Mouse (Mus musculus): ENCODE measurements around the gene Gna13. TPM values are rescaled to one million over a fixed set of nuclear protein-coding genes. Genes with fewer than 3 reads are reported as not detected.

The Gna13 gene
- total RNA-seq, 2 experiments from 2014 or later: 38.5 to 40.6 TPM

GRCm38 (mm10) chr11:109366802-109367579 lies 4.4 kb downstream of the Gna13 start:
- no peak for ATAC-seq (replicated peaks; ENCODE audit: poor library complexity, severe bottlenecking)

- peak; percentile 86 for ATAC-seq (replicated peaks; ENCODE audit: poor library complexity, severe bottlenecking)
These were observed 6.5 kb downstream of the Gna13 start for GRCm38 (mm10) chr11:109369026-109369637.

GRCm38 (mm10) chr11:109375412-109375811 lies 12.8 kb downstream of the Gna13 start:
- peak; percentile 69 for ATAC-seq (replicated peaks; ENCODE audit: poor library complexity, severe bottlenecking)

- no peak for ATAC-seq (replicated peaks; ENCODE audit: poor library complexity, severe bottlenecking)
These were observed 14.0 kb downstream of the Gna13 start for GRCm38 (mm10) chr11:109376484-109377143.

GRCm38 (mm10) chr11:109377477-109377876 lies 14.8 kb downstream of the Gna13 start:
- ATAC-seq (replicated peaks; ENCODE audit: poor library complexity, severe bottlenecking): no peak

- no peak for ATAC-seq (replicated peaks; ENCODE audit: poor library complexity, severe bottlenecking)
These were observed 15.4 kb downstream of the Gna13 start for GRCm38 (mm10) chr11:109378051-109378450.

- ATAC-seq (replicated peaks; ENCODE audit: poor library complexity, severe bottlenecking): peak; percentile 91
These were observed 18.0 kb downstream of the Gna13 start for GRCm38 (mm10) chr11:109380662-109381061.

GRCm38 (mm10) chr11:109385296-109385695 lies 22.7 kb downstream of the Gna13 start:
- ATAC-seq (replicated peaks; ENCODE audit: poor library complexity, severe bottlenecking): no peak

- no peak for ATAC-seq (replicated peaks; ENCODE audit: poor library complexity, severe bottlenecking)
These were observed 26.4 kb downstream of the Gna13 start for GRCm38 (mm10) chr11:109389046-109389445.

- no peak for ATAC-seq (replicated peaks; ENCODE audit: poor library complexity, severe bottlenecking)
These were observed 28.6 kb downstream of the Gna13 start for GRCm38 (mm10) chr11:109391200-109391599.

GRCm38 (mm10) chr11:109391760-109392159 lies 29.1 kb downstream of the Gna13 start:
- no peak for ATAC-seq (replicated peaks; ENCODE audit: poor library complexity, severe bottlenecking)

GRCm38 (mm10) chr11:109392601-109393000 lies 30.0 kb downstream of the Gna13 start:
- no peak for ATAC-seq (replicated peaks; ENCODE audit: poor library complexity, severe bottlenecking)

- no peak for ATAC-seq (replicated peaks; ENCODE audit: poor library complexity, severe bottlenecking)
These were observed 32.1 kb downstream of the Gna13 start for GRCm38 (mm10) chr11:109394758-109395157.

GRCm38 (mm10) chr11:109395291-109395690 lies 32.7 kb downstream of the Gna13 start:
- ATAC-seq (replicated peaks; ENCODE audit: poor library complexity, severe bottlenecking): no peak

- ATAC-seq (replicated peaks; ENCODE audit: poor library complexity, severe bottlenecking): no peak
These were observed 43.8 kb downstream of the Gna13 start for GRCm38 (mm10) chr11:109406431-109406830.

- ATAC-seq (replicated peaks; ENCODE audit: poor library complexity, severe bottlenecking): no peak
These were observed 47.8 kb downstream of the Gna13 start for GRCm38 (mm10) chr11:109410197-109410980.

- peak; percentile 15; the same call in 1 of the 2 replicates for ATAC-seq (replicated peaks; ENCODE audit: poor library complexity, severe bottlenecking)
These were observed 51.0 kb downstream of the Gna13 start, which contains the start of gene 9930022D16Rik for GRCm38 (mm10) chr11:109413617-109414016. Gene 9930022D16Rik (plus strand): TSS chr11:109413917.

- peak; percentile 70 for ATAC-seq (replicated peaks; ENCODE audit: poor library complexity, severe bottlenecking)
These were observed 52.2 kb downstream of the Gna13 start for GRCm38 (mm10) chr11:109414802-109415201.

- no peak for ATAC-seq (replicated peaks; ENCODE audit: poor library complexity, severe bottlenecking)
These were observed 54.2 kb downstream of the Gna13 start for GRCm38 (mm10) chr11:109416709-109417420.

All from granulocyte monocyte progenitor cell, adult 5-6 weeks (primary cell).